Mouse (Mus musculus): ENCODE measurements at regions not wholly inside any gene's neighbourhood (a gene's known extent, or its start where the extent isn't known, plus 50 kb on each side); places are given as distances from the start of the nearest gene placed in this dataset.

DNA sequence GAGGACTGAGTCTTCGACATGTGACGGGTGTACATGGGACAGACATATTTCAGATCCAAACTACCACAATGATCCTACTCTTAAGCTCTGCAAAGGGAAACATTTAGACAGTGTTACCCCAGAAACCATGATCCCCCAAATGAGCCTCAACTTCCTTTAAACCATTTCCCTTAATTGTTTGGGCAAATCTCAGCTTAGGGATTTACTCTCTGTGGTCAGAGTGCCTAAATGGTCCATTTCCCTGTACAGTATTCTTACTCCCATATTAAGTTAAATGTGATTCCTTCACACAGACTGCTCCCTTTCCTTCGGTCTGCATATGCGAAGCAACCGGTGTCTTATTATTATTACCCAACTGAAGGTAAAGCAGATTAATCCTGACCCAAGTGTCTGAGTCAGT is 128.4 kb upstream of the Jun start:
- TF ChIP-seq MYOD1 (IDR thresholded peaks at IDR 0.05; ENCODE audit: control insufficient read depth, insufficient read length, low read depth) (no peak), CTCF (IDR thresholded peaks at IDR 0.05; ENCODE audit: control insufficient read depth, insufficient read depth, insufficient read length) (no peak), MYOG (IDR thresholded peaks at IDR 0.05; ENCODE audit: control insufficient read depth, extremely low read depth, insufficient read length) (no peak)
